Mouse (Mus musculus) lung, postnatal 0 days (tissue): Measurements from ENCODE around the gene Strc. TPM values are rescaled to one million over a fixed set of nuclear protein-coding genes. Genes with fewer than 3 reads are reported as not detected.

ENCODE experiments used
- ATAC-seq: fragments of 200-750 bp; cut with Nextera tagmentation; 2 replicates; pipeline ENCODE4 v1.8.0; 2017; ENCODE audit warnings: moderate library complexity
- DNase-seq: peaks from one replicate; pipeline ENCODE4 v3.0.0-alpha.2; 2016; ENCODE audit warnings: low spot score
- H3K27ac ChIP-seq: fragments of 300-500 bp; sonication (generic); 2 replicates; pipeline ENCODE4 v1.5.1; 2014; ENCODE audit warnings: antibody characterized with exemption, mild to moderate bottlenecking, low read length, mixed read lengths
- H3K27me3 ChIP-seq: fragments of 300-500 bp; sonication (generic); replicated peaks from 2 replicates; pipeline ENCODE4 v1.6.1; 2014; ENCODE audit warnings: low read length, mixed read lengths; ENCODE audit not compliant: insufficient read depth
- H3K36me3 ChIP-seq: fragments of 300-500 bp; sonication (generic); 2 replicates; pipeline ENCODE4 v1.6.1; 2014; ENCODE audit warnings: low read length, mixed read lengths; ENCODE audit not compliant: insufficient read depth
- H3K4me1 ChIP-seq: fragments of 300-500 bp; sonication (generic); 2 replicates; pipeline ENCODE4 v1.6.1; 2014; ENCODE audit warnings: antibody characterized with exemption, low read depth, low read length, mixed read lengths; ENCODE audit not compliant: insufficient read depth
- H3K4me2 ChIP-seq: fragments of 300-500 bp; sonication (generic); replicated peaks from 2 replicates; pipeline ENCODE4 v1.6.1; 2014; ENCODE audit warnings: low read depth, mild to moderate bottlenecking, low read length, moderate library complexity, mixed read lengths
- H3K4me3 ChIP-seq: fragments of 300-500 bp; sonication (generic); 2 replicates; pipeline ENCODE4 v1.5.1; 2014; ENCODE audit warnings: low read depth, low read length
- H3K9ac ChIP-seq: fragments of 300-500 bp; sonication (generic); replicated peaks from 2 replicates; pipeline ENCODE4 v1.6.1; 2014; ENCODE audit warnings: low read depth, mild to moderate bottlenecking
- H3K9me3 ChIP-seq: fragments of 300-500 bp; sonication (generic); 2 replicates; pipeline ENCODE4 v1.6.1; 2016; ENCODE audit warnings: low read length, mixed read lengths
- CTCF ChIP-seq: IDR thresholded peaks from 2 replicates; pipeline ENCODE4 v1.5.1; 2016; ENCODE audit warnings: antibody characterized with exemption, mild to moderate bottlenecking
- EP300 ChIP-seq: IDR thresholded peaks from 2 replicates; pipeline ENCODE4 v1.6.1; 2016; ENCODE audit warnings: antibody characterized with exemption, mild to moderate bottlenecking, control low read depth
- WGBS: fragments of 180-500 bp; shearing (Covaris S2); extraction: QIAGEN DNeasy Blood & Tissue Kit; methylation state at CpG from one replicate; pipeline ENCODE4 v1.1.7; 2014; 5-methylcytosine and 5-hydroxymethylcytosine counted together
- polyA plus RNA-seq: library from polyadenylated mRNA; unstranded; fragments of >200 nt; fragmentation: Nextera tagmentation; extraction: Ambion mirVana; gene quantifications from 2 replicates; pipeline ENCODE4 v1.2.1, GENCODE M21; 2015

Strc gene
- polyA plus RNA-seq, 1 experiment from 2014 or later: not detected

- H3K4me2 ChIP-seq: no peak overlapping the region
- TF ChIP-seq CTCF (no peak), EP300 (no peak)
- H3K27ac ChIP-seq: no peak overlapping the region
- ATAC-seq (no peak), DNase-seq (peak; percentile 26)
- H3K4me1 ChIP-seq: peaks cover 3% of the 10 kb centered on the region; the same call in 1 of the 2 replicates
- H3K9ac ChIP-seq: no peak overlapping the region
- 50% methylated on average over 8 of the region's 8 CpGs for WGBS
- H3K9me3 ChIP-seq: no peaks in the 10 kb centered on the region
- no peaks in the 10 kb centered on the region; the same call in 1 of the 2 replicates for H3K36me3 ChIP-seq
- H3K4me3 ChIP-seq: no peak overlapping the region
- H3K27me3 ChIP-seq: no peaks in the 10 kb centered on the region
Observed at GRCm38 (mm10) chr2:121353156-121353555, 33.8 kb downstream of the Strc start.

GRCm38 (mm10) chr2:121339057-121339456 lies 47.9 kb downstream of the Strc start:
- no peaks in the 10 kb centered on the region for H3K4me1 ChIP-seq

GRCm38 (mm10) chr2:121329492-121329891 lies 57.5 kb downstream of the Strc start:
- Histone ChIP-seq H3K27ac (no peak overlapping the region), H3K27me3 (no peaks in the 10 kb centered on the region), H3K4me2 (no peak overlapping the region), H3K36me3 (no peaks in the 10 kb centered on the region), H3K9me3 (no peaks in the 10 kb centered on the region), H3K4me3 (no peak overlapping the region), H3K4me1 (no peaks in the 10 kb centered on the region), H3K9ac (no peak overlapping the region)
- DNase-seq (no peak), ATAC-seq (no peak)
- 94% methylated on average over 2 of the region's 2 CpGs for WGBS
- TF ChIP-seq EP300 (no peak), CTCF (no peak)

More at GRCm38 (mm10) chr2:121339057-121339456, 47.9 kb downstream of the Strc start:
- no peak overlapping the region for H3K9ac ChIP-seq
- no peaks in the 10 kb centered on the region for H3K27me3 ChIP-seq
- TF ChIP-seq CTCF: peak; percentile 46
- TF ChIP-seq EP300: no peak
- H3K9me3 ChIP-seq: no peaks in the 10 kb centered on the region
- no peak overlapping the region for H3K4me2 ChIP-seq
- no peak for ATAC-seq
- no peak for DNase-seq
- no peak overlapping the region for H3K4me3 ChIP-seq
- H3K27ac ChIP-seq: no peak overlapping the region
- H3K36me3 ChIP-seq: no peaks in the 10 kb centered on the region

GRCm38 (mm10) chr2:121323693-121324470 lies 63.1 kb downstream of the Strc start:
- no peak for TF ChIP-seq EP300
- Histone ChIP-seq H3K4me1 (no peaks in the 10 kb centered on the region), H3K27ac (no peak overlapping the region), H3K9ac (no peak overlapping the region), H3K4me2 (no peak overlapping the region), H3K9me3 (no peaks in the 10 kb centered on the region), H3K36me3 (no peaks in the 10 kb centered on the region), H3K4me3 (no peak overlapping the region), H3K27me3 (no peaks in the 10 kb centered on the region)
- no peak for DNase-seq
- ATAC-seq: no peak
- 72% methylated on average over 10 of the region's 10 CpGs for WGBS

- Histone ChIP-seq H3K27ac (no peak overlapping the region), H3K27me3 (no peaks in the 10 kb centered on the region), H3K4me1 (no peaks in the 10 kb centered on the region), H3K4me2 (no peak overlapping the region), H3K9me3 (no peaks in the 10 kb centered on the region), H3K9ac (no peak overlapping the region), H3K4me3 (no peak overlapping the region), H3K36me3 (no peaks in the 10 kb centered on the region)
- 91% methylated on average over 10 of the region's 10 CpGs for WGBS
- no peak for DNase-seq
- TF ChIP-seq EP300: no peak
- no peak for TF ChIP-seq CTCF
- no peak for ATAC-seq
Observed at GRCm38 (mm10) chr2:121323041-121323440, 63.9 kb downstream of the Strc start.

- Histone ChIP-seq H3K9ac (no peak overlapping the region), H3K27me3 (no peaks in the 10 kb centered on the region), H3K36me3 (no peaks in the 10 kb centered on the region), H3K9me3 (no peaks in the 10 kb centered on the region), H3K4me3 (no peak overlapping the region), H3K27ac (no peak overlapping the region), H3K4me1 (no peaks in the 10 kb centered on the region), H3K4me2 (no peak overlapping the region)
- TF ChIP-seq CTCF: no peak
- TF ChIP-seq EP300: no peak
- WGBS: 65% methylated on average over 8 of the region's 8 CpGs
- ATAC-seq (no peak), DNase-seq (no peak)
Observed at GRCm38 (mm10) chr2:121316278-121316677, 70.7 kb downstream of the Strc start.

Other genes with a start within 250 kb of the Strc start
- gene Adal, start 246.7 kb downstream of the Strc start, polyA plus RNA-seq: 12.7 and 13.5 TPM in 2 replicates
- gene Lcmt2, start 246.5 kb downstream of the Strc start, polyA plus RNA-seq: 19.3 and 21.8 TPM in 2 replicates
- gene Tubgcp4, start 216.5 kb downstream of the Strc start, polyA plus RNA-seq: 18.6 and 22.0 TPM in 2 replicates
- gene Zscan29, start 216.0 kb downstream of the Strc start, polyA plus RNA-seq: 7.8 and 8.6 TPM in 2 replicates
- gene Trp53bp1, start 115.8 kb downstream of the Strc start, polyA plus RNA-seq: 9.8 and 16.6 TPM in 2 replicates
- gene Map1a, start 97.6 kb downstream of the Strc start, polyA plus RNA-seq: 1.3 and 1.9 TPM in 2 replicates
- 9.7 and 11.1 TPM in 2 replicates for gene Ppip5k1, start 31.8 kb downstream of the Strc start, polyA plus RNA-seq
- gene Ckmt1, start 29.5 kb downstream of the Strc start, polyA plus RNA-seq: 35.1 and 37.3 TPM in 2 replicates
- 371 and 415 TPM in 2 replicates for gene Pdia3, start 26.6 kb upstream of the Strc start, polyA plus RNA-seq
- 1.7 and 1.8 TPM in 2 replicates for gene Catsper2, start 26.6 kb upstream of the Strc start, polyA plus RNA-seq
- 2.1 and 2.9 TPM in 2 replicates for gene Ell3, start 57.1 kb upstream of the Strc start, polyA plus RNA-seq
- 456 and 470 TPM in 2 replicates for gene Serf2, start 62.0 kb upstream of the Strc start, polyA plus RNA-seq
- 61.7 and 70.9 TPM in 2 replicates for gene Hypk, start 66.1 kb upstream of the Strc start, polyA plus RNA-seq
- 0.15 and 0.35 TPM in 2 replicates for gene Serinc4, start 69.6 kb upstream of the Strc start, polyA plus RNA-seq
- gene Mfap1b, start 86.9 kb upstream of the Strc start, polyA plus RNA-seq: 37.7 and 37.8 TPM in 2 replicates
- 16.3 and 20.7 TPM in 2 replicates for gene Mfap1a, start 119.5 kb upstream of the Strc start, polyA plus RNA-seq
- gene Wdr76, start 119.6 kb upstream of the Strc start, polyA plus RNA-seq: 2.6 and 2.9 TPM in 2 replicates